Mouse (Mus musculus) liver, postnatal 0 days (tissue): ENCODE measurements at regions not wholly inside any gene's neighbourhood (a gene's known extent, or its start where the extent isn't known, plus 50 kb on each side); places are given as distances from the start of the nearest gene placed in this dataset.
A peak's percentile ranks its signal among the peaks of the same experiment; 100 is the strongest.

ENCODE experiments used
- CTCF ChIP-seq: sonication (generic); IDR thresholded peaks from 2 replicates; pipeline ENCODE4 v1.5.1; 2016; ENCODE audit warnings: antibody characterized with exemption, low read depth
- EP300 ChIP-seq: IDR thresholded peaks from 2 replicates; pipeline ENCODE4 v1.6.1; 2016; ENCODE audit warnings: antibody characterized with exemption, low read depth, mild to moderate bottlenecking

GRCm38 (mm10) chr13:91410116-91410515 is 50.0 kb upstream of the Ssbp2 start:
- TF ChIP-seq CTCF (peak; percentile 18; the same call in 1 of the 2 replicates), EP300 (no peak)
